Mouse (Mus musculus) C2C12 (cell line): ENCODE measurements around the gene Ugt8a.

Source experiments
- CTCF ChIP-seq: IDR thresholded peaks from one replicate; pipeline ENCODE4 v1.5.1; 2011; ENCODE audit not compliant: control insufficient read depth, insufficient read depth, insufficient read length
- MYOD1 ChIP-seq: IDR thresholded peaks from one replicate; pipeline ENCODE4 v1.6.1; 2011; ENCODE audit warnings: low read depth; ENCODE audit not compliant: control insufficient read depth, insufficient read length

DNA sequence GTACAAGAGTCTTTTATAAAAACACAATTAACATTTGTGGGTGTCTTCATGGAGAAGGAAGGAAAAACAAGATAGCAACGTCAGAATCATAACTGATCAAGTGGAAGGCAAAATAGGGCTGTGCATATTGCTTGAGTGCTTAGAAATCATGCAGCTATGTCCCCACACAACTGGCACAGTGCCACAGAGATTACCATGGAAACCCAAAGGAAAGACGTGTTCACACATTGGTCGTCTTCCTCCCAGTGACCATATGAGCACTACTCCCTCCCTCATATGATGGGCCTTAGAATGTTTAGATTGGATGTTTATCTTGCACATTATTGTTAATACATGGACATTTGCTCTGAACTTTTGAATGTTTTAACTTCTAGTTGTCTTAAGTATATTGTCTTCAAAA lies 76.8 kb downstream of the Ugt8a start:
- no peak for TF ChIP-seq CTCF
- TF ChIP-seq MYOD1: no peak
